Mouse (Mus musculus): ENCODE results near the gene Gm15557. TPM values are rescaled to one million over a fixed set of nuclear protein-coding genes. Genes with fewer than 3 reads are reported as not detected.

Gm15557 gene
- not detected for polyA plus RNA-seq (2017; shearing (Covaris generic))

DNA sequence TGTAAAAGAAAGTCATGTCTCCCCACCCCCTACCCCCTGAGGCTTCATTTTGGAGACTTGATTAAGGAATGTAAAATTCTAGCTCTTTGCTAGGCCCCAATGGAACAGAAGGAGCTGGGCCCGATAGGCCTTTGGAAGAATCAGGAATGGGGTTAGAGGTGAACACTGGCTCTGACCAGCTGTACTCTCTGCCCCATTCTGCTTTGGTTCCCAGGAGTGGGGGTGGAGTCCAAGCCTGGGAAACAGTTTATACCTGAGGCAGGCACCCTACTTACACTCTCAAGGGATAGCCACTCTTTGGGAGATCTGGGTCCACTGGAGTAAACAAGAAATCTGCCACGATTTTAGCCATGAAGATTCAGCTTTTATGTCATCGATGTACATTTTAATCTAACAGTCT lies at the start of gene Gm15557:
TSS of gene Gm15557 (plus strand) at position 48 of the 400 bp plus-strand sequence.

GRCm38 (mm10) chr2:155929531-155930442 lies 10.7 kb upstream of the Gm15557 start, which contains the start of gene Uqcc1:
Uqcc1 (minus strand) TSS chr2:155930310.

DNA sequence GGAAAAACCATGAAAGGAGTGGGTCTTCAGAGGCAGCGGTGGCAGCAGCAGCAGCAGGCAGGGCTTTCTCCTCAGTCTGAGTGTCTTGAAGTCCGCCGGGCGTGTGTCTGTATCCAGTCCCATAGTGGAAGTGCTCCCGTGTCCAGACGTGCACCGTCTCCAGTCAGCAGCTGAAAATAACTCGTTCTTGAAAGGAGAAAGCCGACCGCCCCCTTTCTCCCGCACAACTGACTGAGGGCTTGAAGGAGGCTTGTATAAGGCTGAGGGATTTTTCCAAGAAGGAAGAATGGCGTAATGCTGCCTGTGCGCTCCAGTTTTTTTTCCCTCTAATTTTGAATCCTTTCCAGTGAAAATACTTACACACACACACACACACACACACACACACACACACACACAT lies 4.6 kb downstream of the Gm15557 start, which contains the start of gene Gdf5:
TSS of gene Gdf5 (minus strand) at position 244 of the 400 bp plus-strand sequence.

GRCm38 (mm10) chr2:155956134-155957059 lies 15.9 kb downstream of the Gm15557 start, which contains the start of gene Cep250:
Cep250 (plus strand) TSS chr2:155956458.

Other genes starting within 250 kb of the Gm15557 start
- gene Trpc4ap, start 248.3 kb upstream of the Gm15557 start, polyA plus RNA-seq (2017; shearing (Covaris generic)): 388 TPM
- gene Edem2, start 211.3 kb upstream of the Gm15557 start, polyA plus RNA-seq (2017; shearing (Covaris generic)): 82.9 TPM
- gene Gm17581, start 204.9 kb upstream of the Gm15557 start, polyA plus RNA-seq (2017; shearing (Covaris generic)): not detected
- gene Procr, start 189.6 kb upstream of the Gm15557 start, polyA plus RNA-seq (2017; shearing (Covaris generic)): not detected
- not detected for gene Mmp24, start 165.4 kb upstream of the Gm15557 start, polyA plus RNA-seq (2017; shearing (Covaris generic))
- gene BC029722, start 121.3 kb upstream of the Gm15557 start, polyA plus RNA-seq (2017; shearing (Covaris generic)): 50.2 TPM
- 210 TPM for gene Eif6, start 113.8 kb upstream of the Gm15557 start, polyA plus RNA-seq (2017; shearing (Covaris generic))
- not detected for gene Fam83c, start 105.9 kb upstream of the Gm15557 start, polyA plus RNA-seq (2017; shearing (Covaris generic))
- gene Uqcc1, start 10.4 kb upstream of the Gm15557 start, polyA plus RNA-seq (2017; shearing (Covaris generic)): 40.2 TPM
- not detected for gene Gdf5, start 4.6 kb downstream of the Gm15557 start, polyA plus RNA-seq (2017; shearing (Covaris generic))
- gene Cep250, start 15.7 kb downstream of the Gm15557 start, polyA plus RNA-seq (2017; shearing (Covaris generic)): 31.9 TPM
- gene 6430550D23Rik, start 67.2 kb downstream of the Gm15557 start, polyA plus RNA-seq (2017; shearing (Covaris generic)): 1.2 TPM
- 138 TPM for gene Ergic3, start 67.3 kb downstream of the Gm15557 start, polyA plus RNA-seq (2017; shearing (Covaris generic))
- gene Fer1l4, start 112.2 kb downstream of the Gm15557 start, polyA plus RNA-seq (2017; shearing (Covaris generic)): not detected
- gene Spag4, start 124.4 kb downstream of the Gm15557 start, polyA plus RNA-seq (2017; shearing (Covaris generic)): 0.89 TPM
- gene Cpne1, start 171.2 kb downstream of the Gm15557 start, polyA plus RNA-seq (2017; shearing (Covaris generic)): 97.6 TPM
- 33.3 TPM for gene Rbm12, start 171.2 kb downstream of the Gm15557 start, polyA plus RNA-seq (2017; shearing (Covaris generic))
- gene Gm28036, start 186.4 kb downstream of the Gm15557 start, polyA plus RNA-seq (2017; shearing (Covaris generic)): 17.4 TPM
- 164 TPM for gene Romo1, start 203.3 kb downstream of the Gm15557 start, polyA plus RNA-seq (2017; shearing (Covaris generic))
- 54.8 TPM for gene Nfs1, start 203.5 kb downstream of the Gm15557 start, polyA plus RNA-seq (2017; shearing (Covaris generic))
- gene Rbm39, start 239.5 kb downstream of the Gm15557 start, polyA plus RNA-seq (2017; shearing (Covaris generic)): 1,046 TPM